Mouse (Mus musculus): ENCODE measurements around the gene Meiob. TPM values are rescaled to one million over a fixed set of nuclear protein-coding genes. Genes with fewer than 3 reads are reported as not detected.
A peak's percentile ranks its signal among the peaks of the same experiment; 100 is the strongest.

Meiob gene
- total and polyA plus RNA-seq, 3 experiments = 0.14 to 0.18 TPM; not detected in 1

DNA sequence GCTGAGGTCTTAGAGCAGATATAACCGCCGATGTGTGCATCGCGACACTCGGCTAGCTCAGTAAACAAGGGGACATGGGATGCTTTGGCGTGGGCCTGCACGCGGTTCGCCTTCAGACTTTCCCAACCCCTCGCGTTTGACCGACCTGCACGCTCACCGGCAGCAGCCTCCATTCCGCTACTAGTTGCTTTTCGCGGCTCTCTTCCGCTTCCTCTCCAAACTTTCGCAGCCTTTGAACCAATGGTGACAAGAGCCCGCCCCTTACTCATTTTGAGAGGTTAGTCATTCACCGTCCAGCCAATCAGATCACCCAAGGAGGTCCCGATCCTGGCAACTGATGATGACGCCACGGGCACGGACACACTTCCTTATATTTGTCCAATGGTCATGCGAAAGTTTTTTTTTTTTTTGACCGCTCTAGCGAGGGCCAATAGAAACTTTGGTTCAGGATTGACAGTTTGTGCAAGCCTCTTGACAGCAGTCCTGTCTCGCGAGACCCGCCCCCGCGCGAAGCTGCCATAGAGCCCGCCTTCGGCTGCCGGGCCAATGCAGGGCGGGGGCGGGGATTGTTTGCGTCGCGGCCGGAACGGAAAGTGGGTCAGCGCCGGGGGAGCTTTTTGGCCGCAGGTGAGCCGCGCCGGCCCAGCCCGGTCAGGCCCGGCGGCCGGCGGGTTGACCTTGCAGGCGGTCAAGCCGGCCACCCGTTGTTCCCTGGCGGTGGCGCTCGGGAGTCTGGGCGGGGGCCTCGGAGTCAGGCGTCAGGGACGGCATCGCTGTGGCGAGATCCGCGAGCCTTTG is 82.2 kb downstream of the Meiob start, which contains the start of the genes Nubp2 and Spsb3:
Gene Nubp2, minus strand, starts transcription at position 216 of the 798 bp plus-strand sequence.
Gene Spsb3, plus strand, starts transcription at position 510 of the 798 bp plus-strand sequence.
- peaks cover 15% of the 10 kb centered on the region for H3K4me1 ChIP-seq (ENCODE audit: control insufficient read depth, insufficient read depth, low read length)
- H3K79me2 ChIP-seq (replicated peaks; ENCODE audit: control insufficient read depth, insufficient read depth, low read length) = no peaks in the 10 kb centered on the region
- intact Hi-C loops (cut with DNase I) = no loop called here
- H3K9ac ChIP-seq (ENCODE audit: low read depth, low read length) = peak within 1 kb of the TSS; percentile 84
- peak; percentile 97 to 98 for DNase-seq
- peak within 1 kb of the TSS; percentile 93 for H3K27ac ChIP-seq
- H3K27me3 ChIP-seq (ENCODE audit: control insufficient read depth, insufficient read depth, low read length) = no peaks in the 10 kb centered on the region
- H3K4me3 ChIP-seq = peak within 1 kb of the TSS; percentile 95
- TF ChIP-seq CTCF (IDR thresholded peaks at IDR 0.05) (peak; percentile 62), EP300 (IDR thresholded peaks at IDR 0.05; ENCODE audit: insufficient read depth, low read depth, low read length) (no peak), POLR2A (IDR thresholded peaks at IDR 0.05; ENCODE audit: insufficient read depth, low read depth, low read length) (peak; percentile 90)
- H3K36me3 ChIP-seq (ENCODE audit: control insufficient read depth, insufficient read depth, low read length) = no peaks in the 10 kb centered on the region
- under 1% methylated on average over 69 of the region's 69 CpGs for WGBS

DNA sequence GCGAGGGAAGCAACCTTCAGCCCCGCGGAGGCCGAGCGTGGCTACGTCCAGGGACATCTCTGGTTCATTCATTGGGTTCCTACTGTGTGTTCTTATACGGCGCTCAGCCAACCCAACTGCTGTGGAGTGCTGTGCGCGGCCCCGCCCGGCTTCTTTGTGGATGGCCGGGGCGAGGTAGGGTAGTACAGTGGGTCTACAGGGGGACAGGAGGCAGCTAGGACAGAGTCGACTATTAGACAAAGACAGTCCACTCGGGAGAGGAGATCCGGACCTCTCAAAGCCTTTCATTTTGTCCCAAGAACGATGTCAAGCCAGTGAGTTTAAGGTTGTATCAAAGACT is 82.8 kb downstream of the Meiob start:
- H3K36me3 ChIP-seq (ENCODE audit: control insufficient read depth, insufficient read depth, low read length) = no peaks in the 10 kb centered on the region
- peak overlapping the region; percentile 95 for H3K4me3 ChIP-seq
- H3K9ac ChIP-seq (ENCODE audit: low read depth, low read length) = peak overlapping the region; percentile 84
- no peaks in the 10 kb centered on the region for H3K27me3 ChIP-seq (ENCODE audit: control insufficient read depth, insufficient read depth, low read length)
- peaks cover 11% of the 10 kb centered on the region for H3K4me1 ChIP-seq (ENCODE audit: control insufficient read depth, insufficient read depth, low read length)
- H3K27ac ChIP-seq = peak overlapping the region; percentile 93
- under 1% methylated on average over 18 of the region's 18 CpGs for WGBS
- 0 out of 2 replicates have a peak, but pooled peaks have one; percentile 5 for TF ChIP-seq POLR2A (IDR thresholded peaks at IDR 0.05; ENCODE audit: insufficient read depth, low read depth, low read length)
- TF ChIP-seq EP300 (IDR thresholded peaks at IDR 0.05; ENCODE audit: insufficient read depth, low read depth, low read length) = no peak
- DNase-seq = no peak
- H3K79me2 ChIP-seq (replicated peaks; ENCODE audit: control insufficient read depth, insufficient read depth, low read length) = no peaks in the 10 kb centered on the region
- intact Hi-C loops (cut with DNase I) = no loop called here

DNA sequence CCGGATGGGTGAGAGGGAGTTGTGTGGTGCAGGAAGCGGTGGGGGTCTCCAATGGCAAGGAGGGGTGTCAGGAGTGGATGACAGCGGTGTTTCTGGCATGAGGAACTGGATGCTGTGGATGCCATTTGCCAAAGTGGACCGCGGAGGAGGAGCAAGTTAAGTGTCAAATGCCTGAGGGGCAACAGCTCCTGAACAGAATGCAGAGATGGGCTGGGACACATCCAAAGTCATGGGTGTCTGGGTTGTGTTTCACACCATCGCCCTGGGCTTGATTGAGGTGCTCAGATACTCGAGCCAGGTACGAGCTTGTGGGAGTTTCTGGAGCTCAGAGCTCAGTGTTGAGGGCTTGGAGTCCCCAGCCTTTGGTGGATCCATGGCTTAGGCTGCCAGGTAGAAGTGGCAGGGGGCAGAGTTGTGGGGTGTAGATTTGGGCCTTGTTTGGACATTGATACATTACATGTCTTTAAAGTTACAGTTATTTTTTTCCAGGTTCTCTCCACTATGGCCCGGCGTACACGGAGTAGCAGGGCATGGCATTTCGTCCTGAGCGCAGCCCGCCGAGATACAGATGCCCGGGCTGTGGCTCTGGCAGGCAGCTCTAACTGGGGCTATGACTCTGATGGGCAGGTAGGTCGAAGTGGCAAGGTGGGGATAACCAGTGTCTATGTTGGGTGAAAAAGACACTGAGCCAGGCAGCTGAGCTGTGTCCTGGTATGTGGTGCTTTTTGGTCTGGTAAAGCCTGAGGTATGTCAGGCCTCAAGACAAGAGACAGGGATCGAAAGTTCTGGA is 83.4 kb downstream of the Meiob start:
- Histone ChIP-seq H3K27me3 (ENCODE audit: control insufficient read depth, insufficient read depth, low read length) (no peaks in the 10 kb centered on the region), H3K27ac (peak overlapping the region; percentile 93), H3K4me1 (ENCODE audit: control insufficient read depth, insufficient read depth, low read length) (peaks cover 10% of the 10 kb centered on the region), H3K36me3 (ENCODE audit: control insufficient read depth, insufficient read depth, low read length) (no peaks in the 10 kb centered on the region), H3K9ac (ENCODE audit: low read depth, low read length) (peak overlapping the region; percentile 84), H3K79me2 (replicated peaks; ENCODE audit: control insufficient read depth, insufficient read depth, low read length) (no peaks in the 10 kb centered on the region), H3K4me3 (peak overlapping the region; percentile 95)
- intact Hi-C loops (cut with DNase I) = no loop called here
- DNase-seq = peak; percentile 18 to 39
- TF ChIP-seq CTCF (IDR thresholded peaks at IDR 0.05) (no peak), POLR2A (IDR thresholded peaks at IDR 0.05; ENCODE audit: insufficient read depth, low read depth, low read length) (no peak), EP300 (IDR thresholded peaks at IDR 0.05; ENCODE audit: insufficient read depth, low read depth, low read length) (no peak)
- 45% methylated on average over 18 of the region's 18 CpGs for WGBS

DNA sequence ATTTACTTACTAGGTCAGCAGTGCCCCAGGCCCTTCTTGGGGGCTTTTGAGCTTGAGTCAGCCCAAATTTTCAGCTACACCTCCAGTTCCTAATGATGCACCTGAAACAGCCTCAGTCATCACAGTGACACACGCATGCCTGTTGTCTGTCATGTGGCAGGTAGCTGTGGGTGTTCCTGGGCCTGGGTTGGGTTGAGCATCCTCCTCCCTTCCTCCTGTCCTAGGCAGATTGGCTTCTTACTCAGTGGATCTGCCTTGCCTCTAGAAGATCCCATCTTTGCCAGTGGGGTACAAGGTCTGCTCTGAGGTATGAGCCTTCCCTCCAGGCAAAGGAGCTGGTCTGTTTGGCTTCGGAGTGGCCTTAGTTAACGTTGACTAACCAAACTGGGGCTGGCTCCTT is 84.8 kb downstream of the Meiob start:
- Histone ChIP-seq H3K4me1 (ENCODE audit: control insufficient read depth, insufficient read depth, low read length) (peaks cover 10% of the 10 kb centered on the region), H3K4me3 (no peak overlapping the region), H3K27ac (no peak overlapping the region), H3K36me3 (ENCODE audit: control insufficient read depth, insufficient read depth, low read length) (no peaks in the 10 kb centered on the region), H3K27me3 (ENCODE audit: control insufficient read depth, insufficient read depth, low read length) (no peaks in the 10 kb centered on the region), H3K79me2 (replicated peaks; ENCODE audit: control insufficient read depth, insufficient read depth, low read length) (no peaks in the 10 kb centered on the region), H3K9ac (ENCODE audit: low read depth, low read length) (no peak overlapping the region)
- 90% methylated on average over 3 of the region's 3 CpGs for WGBS
- TF ChIP-seq EP300 (IDR thresholded peaks at IDR 0.05; ENCODE audit: insufficient read depth, low read depth, low read length) (0 out of 2 replicates have a peak, but pooled peaks have one; percentile 27), POLR2A (IDR thresholded peaks at IDR 0.05; ENCODE audit: insufficient read depth, low read depth, low read length) (peak; percentile 49), CTCF (IDR thresholded peaks at IDR 0.05) (no peak)
- intact Hi-C loops (cut with DNase I) = no loop called here
- no peak for DNase-seq

Other genes starting within 250 kb of the Meiob start
- gene Tsc2, start 171.7 kb upstream of the Meiob start, total RNA-seq (2021) = 100 to 1,000 TPM; 104 to 110 TPM
- gene Tsc2, start 171.7 kb upstream of the Meiob start, polyA plus RNA-seq (2012; rRNA removed) = 178 and 194 TPM in 2 replicates
- gene Nthl1, start 171.6 kb upstream of the Meiob start, total RNA-seq (2021) = 1 to 10 TPM; 2.9 to 3.4 TPM
- 4.4 and 7.0 TPM in 2 replicates for gene Nthl1, start 171.6 kb upstream of the Meiob start, polyA plus RNA-seq (2012; rRNA removed)
- gene Slc9a3r2, start 154.0 kb upstream of the Meiob start, total RNA-seq (2021) = 100 to 1,000 TPM in 1 of 2 experiments, 10 to 100 TPM in 1; 100.0 to 110 TPM
- 125 and 147 TPM in 2 replicates for gene Slc9a3r2, start 154.0 kb upstream of the Meiob start, polyA plus RNA-seq (2012; rRNA removed)
- gene Npw, start 145.8 kb upstream of the Meiob start, total RNA-seq (2021) = not detected
- not detected in 2 replicates for gene Npw, start 145.8 kb upstream of the Meiob start, polyA plus RNA-seq (2012; rRNA removed)
- 10 to 100 TPM; 17.4 to 17.5 TPM for gene Zfp598, start 134.6 kb upstream of the Meiob start, total RNA-seq (2021)
- 28.1 and 29.9 TPM in 2 replicates for gene Zfp598, start 134.6 kb upstream of the Meiob start, polyA plus RNA-seq (2012; rRNA removed)
- under 1 TPM; 0.16 to 0.30 TPM for gene Syngr3, start 114.3 kb upstream of the Meiob start, total RNA-seq (2021)
- gene Syngr3, start 114.3 kb upstream of the Meiob start, polyA plus RNA-seq (2012; rRNA removed) = 0.43 and 1.00 TPM in 2 replicates
- gene Gfer, start 108.1 kb upstream of the Meiob start, total RNA-seq (2021) = 10 to 100 TPM; 20.3 to 21.5 TPM
- 14.0 and 14.6 TPM in 2 replicates for gene Gfer, start 108.1 kb upstream of the Meiob start, polyA plus RNA-seq (2012; rRNA removed)
- gene Noxo1, start 108.1 kb upstream of the Meiob start, total RNA-seq (2021) = 1 to 10 TPM in 1 of 2 experiments, under 1 TPM in 1; 0.65 to 1.0 TPM
- gene Noxo1, start 108.1 kb upstream of the Meiob start, polyA plus RNA-seq (2012; rRNA removed) = 2.4 and 4.5 TPM in 2 replicates
- gene Tbl3, start 96.6 kb upstream of the Meiob start, total RNA-seq (2021) = 10 to 100 TPM; 17.4 to 19.4 TPM
- gene Tbl3, start 96.6 kb upstream of the Meiob start, polyA plus RNA-seq (2012; rRNA removed) = 34.2 and 39.2 TPM in 2 replicates
- gene Rnf151, start 86.2 kb upstream of the Meiob start, total RNA-seq (2021) = not detected
- gene Rnf151, start 86.2 kb upstream of the Meiob start, polyA plus RNA-seq (2012; rRNA removed) = 0.15 and 0.68 TPM in 2 replicates
- gene Rps2, start 86.2 kb upstream of the Meiob start, total RNA-seq (2021) = 100 to 1,000 TPM; 675 to 722 TPM
- 2,277 and 2,346 TPM in 2 replicates for gene Rps2, start 86.2 kb upstream of the Meiob start, polyA plus RNA-seq (2012; rRNA removed)
- 100 to 1,000 TPM; 916 to 992 TPM for gene Ndufb10, start 79.8 kb upstream of the Meiob start, total RNA-seq (2021)
- 1,269 and 1,412 TPM in 2 replicates for gene Ndufb10, start 79.8 kb upstream of the Meiob start, polyA plus RNA-seq (2012; rRNA removed)
- 100 to 1,000 TPM; 386 to 472 TPM for gene Rpl3l, start 76.5 kb upstream of the Meiob start, total RNA-seq (2021)
- 213 and 215 TPM in 2 replicates for gene Rpl3l, start 76.5 kb upstream of the Meiob start, polyA plus RNA-seq (2012; rRNA removed)
- gene Msrb1, start 67.6 kb upstream of the Meiob start, total RNA-seq (2021) = 100 to 1,000 TPM; 154 to 178 TPM
- gene Msrb1, start 67.6 kb upstream of the Meiob start, polyA plus RNA-seq (2012; rRNA removed) = 155 and 164 TPM in 2 replicates
- gene Hs3st6, start 51.3 kb upstream of the Meiob start, total RNA-seq (2021) = not detected
- gene Hs3st6, start 51.3 kb upstream of the Meiob start, polyA plus RNA-seq (2012; rRNA removed) = 0.10 TPM in 1 of 2 replicates, not detected in the other
- gene Hagh, start 35.9 kb downstream of the Meiob start, total RNA-seq (2021) = 10 to 100 TPM; 85.8 to 89.5 TPM
- 126 and 133 TPM in 2 replicates for gene Hagh, start 35.9 kb downstream of the Meiob start, polyA plus RNA-seq (2012; rRNA removed)
- gene Fahd1, start 46.1 kb downstream of the Meiob start, total RNA-seq (2021) = 10 to 100 TPM; 80.3 to 81.5 TPM
- gene Fahd1, start 46.1 kb downstream of the Meiob start, polyA plus RNA-seq (2012; rRNA removed) = 42.7 and 50.8 TPM in 2 replicates
- 10 to 100 TPM; 11.7 to 12.7 TPM for gene Igfals, start 61.7 kb downstream of the Meiob start, total RNA-seq (2021)
- 6.4 and 9.2 TPM in 2 replicates for gene Igfals, start 61.7 kb downstream of the Meiob start, polyA plus RNA-seq (2012; rRNA removed)
- 10 to 100 TPM; 18.2 to 22.7 TPM for gene Nubp2, start 82.1 kb downstream of the Meiob start, total RNA-seq (2021)
- gene Nubp2, start 82.1 kb downstream of the Meiob start, polyA plus RNA-seq (2012; rRNA removed) = 17.8 and 17.9 TPM in 2 replicates
- gene Spsb3, start 82.4 kb downstream of the Meiob start, total RNA-seq (2021) = 10 to 100 TPM; 30.4 to 33.8 TPM
- 47.0 and 66.2 TPM in 2 replicates for gene Spsb3, start 82.4 kb downstream of the Meiob start, polyA plus RNA-seq (2012; rRNA removed)
- 10 to 100 TPM; 16.9 to 18.3 TPM for gene Eme2, start 90.8 kb downstream of the Meiob start, total RNA-seq (2021)
- 19.3 and 20.3 TPM in 2 replicates for gene Eme2, start 90.8 kb downstream of the Meiob start, polyA plus RNA-seq (2012; rRNA removed)
- gene Mrps34, start 90.8 kb downstream of the Meiob start, total RNA-seq (2021) = 100 to 1,000 TPM in 1 of 2 experiments, 10 to 100 TPM in 1; 95.6 to 102 TPM
- gene Mrps34, start 90.8 kb downstream of the Meiob start, polyA plus RNA-seq (2012; rRNA removed) = 102 and 133 TPM in 2 replicates
- gene Nme3, start 92.2 kb downstream of the Meiob start, total RNA-seq (2021) = 10 to 100 TPM; 30.7 to 37.7 TPM
- 46.4 and 55.2 TPM in 2 replicates for gene Nme3, start 92.2 kb downstream of the Meiob start, polyA plus RNA-seq (2012; rRNA removed)
- 10 to 100 TPM; 60.0 to 67.9 TPM for gene Mapk8ip3, start 132.7 kb downstream of the Meiob start, total RNA-seq (2021)
- gene Mapk8ip3, start 132.7 kb downstream of the Meiob start, polyA plus RNA-seq (2012; rRNA removed) = 74.4 and 105 TPM in 2 replicates
- gene Jpt2, start 156.4 kb downstream of the Meiob start, total RNA-seq (2021) = 1 to 10 TPM; 9.2 TPM
- gene Jpt2, start 156.4 kb downstream of the Meiob start, polyA plus RNA-seq (2012; rRNA removed) = 4.3 and 5.7 TPM in 2 replicates
- 1 to 10 TPM; 9.4 to 9.8 TPM for gene Cramp1l, start 211.5 kb downstream of the Meiob start, total RNA-seq (2021)
- 9.6 and 13.7 TPM in 2 replicates for gene Cramp1l, start 211.5 kb downstream of the Meiob start, polyA plus RNA-seq (2012; rRNA removed)
- gene Ift140, start 211.8 kb downstream of the Meiob start, total RNA-seq (2021) = 1 to 10 TPM; 3.1 to 5.0 TPM
- gene Ift140, start 211.8 kb downstream of the Meiob start, polyA plus RNA-seq (2012; rRNA removed) = 4.6 and 5.2 TPM in 2 replicates